Mouse (Mus musculus) skeletal muscle tissue, adult 2 months (tissue): Measurements from ENCODE around the gene Nrbf2.
A peak's percentile ranks its signal among the peaks of the same experiment; 100 is the strongest.

ENCODE experiments used
- DNase-seq: peaks from one replicate; pipeline ENCODE4 v3.0.0-alpha.2; 2012; ENCODE audit warnings: low read depth, low spot score

Gene Nrbf2

DNA sequence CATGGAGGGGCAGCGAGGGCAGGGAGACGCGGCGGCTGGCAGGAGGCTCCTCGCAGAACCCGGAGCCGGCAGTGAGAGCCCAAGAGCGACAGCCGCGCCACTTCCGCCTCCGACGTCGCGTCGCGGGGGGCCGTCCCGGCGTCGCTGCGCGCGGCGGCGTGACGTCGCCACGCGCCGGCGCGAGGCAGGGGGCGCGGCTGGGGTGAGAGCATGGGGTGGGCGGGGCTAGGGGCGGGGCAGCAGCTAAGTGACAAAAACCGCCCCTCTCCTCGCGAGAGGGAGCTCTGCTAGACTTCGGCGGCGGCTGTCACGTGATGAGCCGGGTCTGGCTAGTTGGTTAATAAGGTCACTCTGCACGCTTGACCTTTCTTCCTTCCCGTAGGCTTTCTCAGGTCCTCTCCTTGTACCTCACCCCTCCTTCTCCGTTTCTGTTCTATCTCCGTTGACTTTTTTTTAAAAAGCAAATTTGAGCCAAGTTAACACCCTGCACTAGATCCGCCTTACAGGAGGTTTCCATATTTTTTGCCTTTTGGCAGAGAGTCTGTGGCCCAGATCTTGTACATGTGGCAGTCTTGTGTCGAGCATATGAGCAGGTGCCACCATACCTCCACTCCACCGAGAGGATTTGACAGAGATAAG lies at the start of gene Nrbf2:
TSS of gene Nrbf2 (minus strand) at position 130 of the 639 bp plus-strand sequence.
- DNase-seq, result peak; percentile 95

DNA sequence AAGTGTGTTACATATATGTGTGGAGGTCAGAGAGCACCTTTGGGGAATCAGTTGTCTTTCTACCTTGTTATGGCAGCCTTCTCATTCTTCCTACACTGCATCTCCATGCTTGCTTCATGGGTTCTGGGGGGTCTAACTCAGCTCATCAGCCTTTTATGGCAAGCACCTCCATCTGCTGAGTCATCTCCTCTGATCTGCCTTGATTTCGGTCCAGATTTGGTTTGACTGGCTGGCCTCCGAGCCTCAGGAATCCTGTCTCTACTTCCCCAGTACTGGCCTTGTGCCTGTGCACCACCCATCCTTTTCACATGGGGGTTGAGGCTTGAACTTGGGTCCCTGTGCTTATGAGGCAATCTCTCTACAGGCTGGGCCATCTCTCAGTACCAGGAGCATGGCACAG lies 45.5 kb upstream of the Nrbf2 start:
- DNase-seq, result no peak

DNA sequence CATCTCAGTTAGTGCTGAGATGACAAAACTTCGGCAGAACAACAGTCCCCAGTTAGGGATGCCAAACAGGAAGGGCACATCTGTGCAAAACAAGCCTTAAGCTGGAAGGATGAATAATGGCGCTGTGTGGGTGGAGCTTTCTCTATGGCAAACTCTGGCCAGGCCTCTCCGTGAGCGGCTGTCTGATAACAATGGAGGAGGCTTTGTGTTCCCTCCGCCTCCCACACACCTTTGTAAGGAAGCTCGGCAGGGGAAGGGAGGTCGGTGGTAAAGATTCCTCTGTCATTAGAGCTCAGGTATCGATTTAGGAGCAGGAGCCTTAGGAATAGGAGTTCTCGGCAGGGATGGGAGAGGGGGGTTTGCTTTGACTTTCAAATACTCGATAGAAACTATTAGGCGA lies 44.6 kb upstream of the Nrbf2 start:
- no peak for DNase-seq

DNA sequence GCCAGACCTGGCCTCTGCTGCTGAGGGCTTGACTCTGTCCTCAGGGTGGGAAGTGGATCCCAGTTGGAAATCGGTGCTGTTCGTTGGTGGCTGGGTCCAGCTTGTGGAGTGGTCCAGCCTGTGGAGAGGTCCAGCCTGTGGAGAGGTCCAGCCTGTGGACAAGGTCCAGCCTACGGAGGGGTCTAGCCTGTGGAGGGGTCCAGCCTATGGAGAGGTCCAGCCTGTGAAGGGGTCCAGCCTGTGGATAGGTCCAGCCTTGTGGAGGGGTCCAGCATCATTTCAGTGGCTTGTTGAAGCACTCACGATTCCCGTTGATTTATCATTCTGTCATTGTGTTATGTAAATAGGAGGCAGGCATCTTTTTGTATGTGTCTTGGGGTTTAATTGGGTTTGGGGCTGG lies 43.1 kb upstream of the Nrbf2 start:
- DNase-seq, result no peak

DNA sequence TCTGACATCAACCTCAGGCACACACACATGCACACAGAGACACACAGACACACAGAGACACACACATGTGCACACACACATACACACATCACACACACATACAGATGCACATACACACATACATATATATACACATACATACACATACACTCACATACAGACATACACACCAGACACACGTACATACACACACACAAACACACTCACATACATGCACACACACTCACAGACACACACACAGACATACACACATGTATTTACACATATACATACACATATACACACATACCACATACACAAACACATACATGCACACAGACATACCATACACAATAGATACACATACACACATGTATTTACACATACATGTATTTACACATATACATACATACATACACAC lies 38.9 kb upstream of the Nrbf2 start:
- DNase-seq, result no peak

DNA sequence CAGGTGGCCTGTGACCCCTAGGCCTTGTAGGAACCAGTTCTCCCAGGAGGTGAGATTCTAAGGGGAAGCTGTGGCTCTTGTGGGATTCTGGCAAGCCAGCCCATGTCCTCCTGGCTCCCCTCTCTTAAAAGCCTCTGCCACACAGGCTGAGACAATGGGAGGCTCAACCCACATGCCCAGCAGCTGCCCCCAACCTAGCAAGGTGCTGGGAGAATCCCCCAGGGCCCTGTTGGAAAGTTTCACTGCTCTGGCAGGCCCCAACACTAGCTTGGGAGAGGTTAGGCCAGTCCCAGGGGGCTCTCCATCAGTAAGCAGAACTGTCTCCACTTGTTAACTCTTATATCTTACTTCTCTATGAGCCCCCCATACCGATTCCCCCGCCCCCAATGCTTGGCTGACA lies 36.3 kb upstream of the Nrbf2 start:
- no peak for DNase-seq

DNA sequence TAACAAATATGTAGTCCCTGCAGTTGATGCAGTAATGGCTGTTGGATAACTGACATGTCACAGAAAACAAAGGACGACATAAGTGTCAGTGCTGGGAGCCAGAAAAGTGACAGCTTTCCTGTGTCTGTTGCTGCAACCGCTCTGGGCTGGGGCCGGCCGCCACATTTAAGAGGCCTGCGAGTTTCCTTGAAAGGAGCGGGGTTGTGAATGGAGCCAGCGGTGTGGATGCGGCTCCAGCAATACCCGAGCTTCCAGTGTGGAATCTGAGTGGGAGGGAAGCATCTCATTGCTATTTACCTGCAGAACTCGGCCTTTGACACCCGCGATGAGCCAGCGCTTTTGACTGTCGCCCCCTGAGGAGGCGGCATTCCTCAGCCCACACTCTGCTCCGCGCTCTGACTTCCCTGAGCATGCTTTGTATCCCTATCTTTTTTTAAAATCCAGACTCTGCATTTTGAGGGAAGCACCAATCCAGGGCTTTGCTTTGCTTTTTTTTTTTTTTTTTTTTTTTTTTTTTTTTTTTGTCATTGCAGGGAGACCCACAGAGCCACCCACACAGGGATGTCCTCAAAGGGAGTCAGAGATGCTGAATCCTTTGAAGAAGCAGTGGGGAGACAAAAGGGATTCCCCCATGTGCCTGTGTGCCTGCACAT lies 35.2 kb upstream of the Nrbf2 start:
- DNase-seq, result no peak

DNA sequence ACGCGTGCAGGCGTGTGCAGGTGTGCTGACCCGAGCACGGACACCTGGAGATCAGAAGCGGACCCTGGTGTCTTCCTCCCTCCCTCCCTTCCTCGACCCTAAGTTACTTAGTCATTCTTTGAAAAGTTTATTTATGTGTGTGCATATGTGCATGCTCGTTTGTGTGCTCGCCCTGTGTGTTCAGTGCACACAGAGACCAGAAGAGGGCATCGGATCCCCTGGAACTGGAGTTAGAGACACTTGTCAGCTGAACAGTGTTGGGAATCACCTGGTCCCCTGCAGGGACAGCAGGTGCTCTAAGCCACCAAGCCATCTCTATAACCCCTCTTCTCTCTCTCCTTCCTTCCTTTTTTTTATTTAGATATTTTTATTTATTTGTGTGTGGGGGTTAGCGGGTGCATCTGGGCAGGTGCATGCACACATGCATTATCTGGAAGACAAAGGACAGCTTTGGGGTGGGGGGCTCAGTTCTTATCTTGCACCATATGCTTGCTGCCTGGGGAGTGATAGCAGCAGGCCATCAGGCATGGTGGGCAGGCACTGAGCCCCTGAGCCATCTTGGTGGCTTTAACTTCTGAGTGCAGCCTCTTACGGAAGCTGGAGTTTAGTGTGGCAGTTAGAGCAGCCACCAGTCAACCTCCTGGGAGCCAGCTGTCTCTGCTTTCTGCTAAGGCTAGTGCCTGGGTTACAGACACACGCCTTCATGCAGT lies 34.1 kb upstream of the Nrbf2 start:
- DNase-seq, result no peak

DNA sequence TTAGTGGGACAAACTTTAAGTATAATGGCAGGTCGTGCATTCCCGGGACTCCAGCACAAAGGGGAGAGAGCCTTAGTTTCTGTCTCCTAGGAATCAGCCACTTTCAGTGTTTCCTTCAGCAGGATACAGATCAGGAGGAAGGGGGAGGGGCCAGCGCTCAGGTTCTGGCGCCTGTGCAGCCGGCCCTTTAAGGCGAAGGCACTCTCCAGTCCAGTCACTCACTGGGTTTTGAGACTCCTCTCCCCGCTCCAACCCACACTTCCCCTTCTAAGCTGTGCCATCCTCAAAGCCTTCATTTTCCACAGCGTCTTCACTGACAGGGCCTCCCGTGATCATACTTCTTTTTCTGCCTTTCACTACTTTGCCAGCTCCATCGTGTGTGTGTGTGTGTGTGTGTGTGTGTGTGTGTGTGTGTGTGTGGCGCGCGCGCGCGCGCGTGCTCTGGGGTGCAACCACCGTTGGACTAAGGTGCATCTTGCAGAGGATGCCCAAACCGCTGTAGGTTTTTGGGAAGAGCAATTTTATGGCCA lies 32.9 kb upstream of the Nrbf2 start:
- DNase-seq, result no peak

DNA sequence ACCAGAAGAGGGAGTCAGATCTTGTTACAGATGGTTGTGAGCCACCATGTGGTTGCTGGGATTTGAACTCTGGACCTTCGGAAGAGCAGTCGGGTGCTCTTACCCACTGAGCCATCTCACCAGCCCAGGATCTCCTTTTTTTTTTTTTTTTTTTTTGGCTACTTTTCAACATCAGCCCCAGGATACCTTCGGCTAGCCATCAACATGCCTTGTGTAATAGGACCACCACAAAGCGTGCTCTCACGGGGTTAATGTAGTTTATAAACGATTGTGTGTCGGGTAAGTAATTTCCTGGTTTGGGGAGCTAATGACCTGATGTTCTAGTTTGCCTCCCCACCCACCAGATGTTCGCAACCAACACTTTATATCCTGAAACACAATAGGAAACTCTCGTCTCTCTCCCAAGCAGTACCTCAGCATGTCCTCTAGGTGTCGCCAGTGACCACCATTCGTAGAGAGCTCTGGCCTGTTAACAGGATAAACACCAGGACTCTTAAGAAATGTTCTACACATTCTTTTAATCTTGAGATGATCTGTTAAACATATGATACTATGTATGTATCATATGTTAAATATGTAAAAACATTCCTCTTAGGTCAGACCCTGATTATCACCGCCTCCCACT lies 29.8 kb upstream of the Nrbf2 start:
- peak; percentile 65 for DNase-seq

DNA sequence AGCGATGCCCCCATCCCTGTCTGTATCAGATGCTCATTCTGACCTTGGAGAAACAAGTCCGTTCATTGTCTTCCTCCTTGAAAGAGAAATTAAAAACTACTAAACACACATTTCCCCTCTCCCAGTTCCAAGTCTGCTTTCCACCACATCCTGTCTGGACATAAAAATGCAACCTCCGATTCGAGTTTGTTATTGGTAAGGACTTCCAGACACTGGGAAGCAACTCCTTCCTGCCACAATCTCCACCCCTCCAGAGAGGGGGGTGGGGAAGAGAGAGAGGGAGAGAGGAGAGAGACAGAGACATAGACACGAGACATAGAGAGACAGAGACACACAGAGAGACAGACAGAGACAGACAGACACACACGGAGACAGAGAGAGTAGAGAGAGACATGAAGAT lies 27.4 kb upstream of the Nrbf2 start:
- DNase-seq, result no peak

DNA sequence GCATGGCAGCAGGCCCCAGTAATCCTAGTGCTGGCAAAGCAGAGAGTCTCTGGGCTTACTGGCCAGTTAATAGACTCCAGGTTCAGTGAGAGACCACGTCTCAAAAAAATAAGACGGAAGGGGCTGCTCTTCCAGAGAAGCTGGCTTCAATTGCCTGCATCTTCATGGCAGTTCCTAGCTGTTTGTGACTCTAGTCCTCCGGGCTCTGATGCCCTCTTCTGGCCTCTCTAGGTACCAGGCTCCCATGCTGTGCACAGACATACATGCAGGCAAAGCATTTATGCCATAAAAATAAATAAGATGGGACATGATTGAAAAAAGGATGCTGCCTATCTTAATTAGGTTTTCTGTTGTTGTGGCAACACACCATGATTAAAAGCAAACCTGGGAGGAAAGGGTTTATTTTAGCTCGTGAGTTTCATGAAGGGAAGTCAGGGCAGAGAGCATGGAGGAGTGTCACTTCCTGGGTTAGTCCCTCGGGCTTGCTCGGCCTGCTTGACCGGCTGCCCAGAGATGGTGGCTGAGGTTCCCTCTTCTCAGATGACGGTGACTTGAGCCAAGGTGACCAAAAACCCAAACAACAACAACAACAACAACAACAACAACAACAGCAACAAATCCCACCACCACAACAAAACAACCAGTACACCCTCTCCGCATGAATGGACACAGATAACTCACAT lies 26.3 kb upstream of the Nrbf2 start:
- DNase-seq, result no peak

DNA sequence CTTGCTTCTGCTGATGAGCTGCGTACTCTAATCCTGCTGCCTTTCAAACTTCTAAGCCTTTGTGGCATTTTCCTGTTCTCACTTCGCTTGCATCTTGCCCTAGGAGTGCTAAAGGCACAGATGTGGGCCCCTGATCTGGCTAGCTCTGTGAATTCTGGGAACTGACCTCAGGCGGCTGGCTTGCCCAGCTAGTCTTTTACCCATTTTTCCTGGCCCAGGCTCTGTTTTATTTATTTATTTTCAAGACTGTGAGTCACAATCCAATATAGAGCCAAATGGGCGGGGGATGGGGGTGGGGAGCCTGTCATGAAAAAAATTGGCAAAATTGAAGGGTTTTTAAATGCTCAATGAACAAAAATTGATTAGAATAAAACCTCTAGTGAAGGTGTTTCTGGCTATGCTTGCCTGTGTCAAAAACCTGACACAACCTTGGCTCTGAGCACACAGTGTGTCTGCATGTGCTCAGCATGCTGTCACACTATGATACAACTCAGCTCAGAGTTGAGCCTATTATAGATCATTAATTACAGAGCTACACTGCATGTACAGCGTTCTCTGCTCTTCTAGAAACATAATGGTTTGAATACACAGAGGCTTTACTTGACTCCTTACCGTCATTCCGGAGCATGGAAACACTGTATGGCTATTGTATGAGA lies 24.5 kb upstream of the Nrbf2 start:
- DNase-seq, result no peak

DNA sequence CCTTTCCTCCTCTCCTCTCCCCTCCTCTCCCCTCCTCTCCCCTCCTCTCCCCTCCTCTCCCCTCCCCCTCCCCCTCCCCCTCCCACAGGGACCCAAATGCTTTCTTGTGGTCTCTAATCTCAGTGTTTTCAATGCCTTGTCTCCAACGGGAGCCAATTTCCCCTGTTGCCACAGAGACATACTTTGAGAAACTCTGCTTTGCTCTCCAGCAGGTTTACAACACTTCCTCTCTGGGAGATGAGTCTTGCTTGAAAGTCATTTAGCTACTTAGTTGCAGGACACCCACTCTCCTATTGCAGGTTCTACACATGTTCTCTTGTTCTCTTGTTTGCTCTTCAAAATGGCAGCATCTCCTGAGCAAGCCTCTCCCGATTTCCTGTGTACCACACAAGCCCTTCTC lies 17.2 kb upstream of the Nrbf2 start:
- DNase-seq, result no peak

DNA sequence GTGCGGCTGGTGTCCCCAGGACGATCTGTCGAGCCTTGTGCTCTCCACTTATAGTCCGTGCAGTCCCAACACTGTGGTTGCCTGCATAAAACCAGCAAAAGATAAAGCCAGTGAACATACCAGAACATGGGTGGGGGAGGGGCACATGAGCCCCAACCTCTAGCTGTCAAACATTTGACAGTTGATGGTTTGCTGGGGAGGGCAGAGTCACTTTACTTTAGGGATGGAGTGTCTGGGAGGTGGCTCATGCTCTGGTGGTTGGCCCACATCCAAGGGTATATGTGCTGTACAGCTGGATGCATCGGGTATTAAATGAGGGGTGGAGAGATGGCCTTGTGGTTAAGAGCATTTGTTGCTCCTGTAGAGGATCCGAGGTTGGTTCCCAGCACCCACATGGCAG lies 15.9 kb upstream of the Nrbf2 start:
- DNase-seq, result no peak

DNA sequence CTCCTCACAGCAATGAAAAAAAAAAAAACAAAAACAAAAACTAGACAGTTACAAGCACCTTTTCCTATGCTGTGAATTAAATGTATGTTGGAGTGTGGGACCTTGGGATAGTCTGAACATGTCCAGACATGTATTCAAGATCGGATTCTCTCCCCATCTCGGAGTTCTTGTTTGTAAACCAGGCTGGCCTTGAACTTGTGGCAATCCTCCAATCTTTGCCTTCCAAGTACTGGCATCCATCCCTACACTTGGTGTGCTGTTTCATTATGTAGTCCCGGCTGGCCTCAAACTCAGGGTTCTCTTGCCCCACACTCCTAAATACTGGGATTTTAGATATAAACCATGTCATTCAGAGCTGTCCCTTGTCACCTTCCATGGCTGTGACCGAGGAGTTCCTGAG lies 14.2 kb upstream of the Nrbf2 start:
- DNase-seq, result no peak

DNA sequence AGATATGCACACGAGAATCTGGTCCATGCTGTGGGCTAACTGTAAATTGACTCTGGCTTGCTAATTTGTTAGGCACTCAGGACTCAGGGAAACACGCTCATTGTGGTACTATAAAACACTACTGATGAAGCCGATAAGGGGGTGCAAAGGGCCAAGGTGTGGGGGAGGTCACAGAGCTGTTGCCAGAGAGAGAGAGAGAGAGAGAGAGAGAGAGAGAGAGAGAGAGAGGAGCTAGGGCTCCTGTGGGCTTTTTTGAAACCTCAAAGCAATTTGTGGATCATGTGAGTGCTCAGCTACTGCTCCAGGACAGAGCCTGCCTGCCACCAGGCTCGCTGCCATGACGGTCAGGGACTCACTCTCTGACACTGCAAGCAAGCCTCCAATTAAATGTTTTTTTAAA lies 13.8 kb upstream of the Nrbf2 start:
- no peak for DNase-seq

DNA sequence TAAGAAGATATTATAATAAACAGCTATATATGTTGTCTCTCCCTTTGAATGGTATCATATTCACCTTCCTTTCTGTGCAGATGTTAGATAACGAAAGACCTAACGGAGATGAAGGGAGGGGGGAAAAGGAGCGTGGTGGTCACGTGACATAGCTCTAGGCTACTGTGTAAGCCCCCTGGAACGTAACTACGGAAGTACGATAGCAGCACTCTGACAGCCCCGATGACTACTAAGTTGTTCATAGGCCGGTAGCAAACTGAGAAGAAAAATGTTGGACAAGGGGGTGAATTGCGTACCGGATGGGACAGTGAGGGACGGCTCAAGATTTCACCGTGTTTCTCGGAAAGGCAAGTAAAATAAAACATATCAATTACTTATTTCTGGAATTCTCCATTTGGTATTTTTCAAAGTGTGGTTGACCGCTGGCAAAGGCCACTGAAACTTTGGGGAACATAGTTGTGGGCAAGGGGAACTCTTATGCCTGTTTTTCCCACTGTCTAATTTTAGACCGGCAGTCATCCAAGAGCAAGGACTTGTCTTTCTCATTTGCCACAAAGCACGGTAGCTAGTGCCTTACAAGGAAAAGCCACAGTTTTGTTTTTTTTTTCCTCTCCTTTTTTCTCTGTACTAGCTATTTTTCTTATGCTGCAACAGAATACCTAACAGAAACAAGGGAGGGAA lies 12.2 kb upstream of the Nrbf2 start:
- no peak for DNase-seq

DNA sequence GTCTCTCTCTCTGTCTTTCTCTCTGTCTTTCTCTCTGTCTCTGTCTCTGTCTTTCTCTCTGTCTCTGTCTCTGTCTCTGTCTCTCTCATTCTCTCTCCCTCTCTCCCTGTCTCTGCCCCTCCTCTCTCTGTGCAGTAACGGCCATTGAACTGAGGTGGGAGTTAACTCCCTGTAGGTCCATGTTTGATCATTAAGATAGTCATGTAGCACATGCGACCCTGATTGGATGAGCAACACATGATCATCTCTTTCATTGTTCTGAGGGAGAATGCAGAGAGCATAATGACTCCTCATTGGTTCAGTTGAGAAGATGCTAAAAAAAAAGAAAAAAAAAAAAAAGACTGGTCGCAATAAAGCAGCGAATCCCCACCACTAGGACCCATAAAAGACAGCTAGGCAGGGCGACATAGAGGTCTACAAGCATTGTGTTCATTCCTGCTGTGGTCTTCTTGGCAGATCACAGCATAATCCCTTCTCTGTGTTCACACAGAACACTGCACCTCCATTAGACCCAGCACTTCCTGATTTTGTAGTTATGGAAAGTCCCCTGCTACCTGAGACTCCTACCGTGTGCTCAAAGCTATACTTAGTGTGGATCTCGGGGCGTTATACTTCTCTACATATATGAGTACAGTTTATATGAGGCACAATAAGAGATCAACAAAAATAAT lies 11.5 kb upstream of the Nrbf2 start:
- no peak for DNase-seq

DNA sequence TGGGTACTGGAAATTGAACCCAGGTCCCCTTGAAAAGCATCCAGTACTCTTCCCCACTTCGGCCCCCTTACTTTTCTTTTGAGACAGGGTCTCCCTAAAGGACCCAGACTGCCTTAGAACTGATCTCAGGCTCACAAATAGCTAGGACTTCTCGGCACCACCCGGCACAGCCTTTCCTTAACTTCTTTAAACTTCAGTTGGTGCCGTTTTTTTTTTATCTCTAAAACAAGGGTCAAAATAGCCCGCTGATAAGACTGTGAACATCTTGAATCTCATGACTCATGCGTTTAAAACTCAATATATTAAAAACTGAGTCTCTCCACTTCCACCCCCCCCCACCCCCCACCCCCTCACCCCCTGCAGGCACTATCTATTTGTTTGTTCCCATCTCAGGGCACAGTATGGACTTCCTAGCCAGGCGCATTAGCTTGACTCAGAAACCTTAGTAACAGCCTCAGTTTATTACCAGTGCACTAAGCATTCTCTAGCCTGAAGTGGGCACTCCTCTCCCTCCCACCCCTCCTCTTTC lies 10.9 kb upstream of the Nrbf2 start:
- DNase-seq, result no peak
